Mouse (Mus musculus): ENCODE measurements around the gene Adcy6.

Adcy6 gene

DNA sequence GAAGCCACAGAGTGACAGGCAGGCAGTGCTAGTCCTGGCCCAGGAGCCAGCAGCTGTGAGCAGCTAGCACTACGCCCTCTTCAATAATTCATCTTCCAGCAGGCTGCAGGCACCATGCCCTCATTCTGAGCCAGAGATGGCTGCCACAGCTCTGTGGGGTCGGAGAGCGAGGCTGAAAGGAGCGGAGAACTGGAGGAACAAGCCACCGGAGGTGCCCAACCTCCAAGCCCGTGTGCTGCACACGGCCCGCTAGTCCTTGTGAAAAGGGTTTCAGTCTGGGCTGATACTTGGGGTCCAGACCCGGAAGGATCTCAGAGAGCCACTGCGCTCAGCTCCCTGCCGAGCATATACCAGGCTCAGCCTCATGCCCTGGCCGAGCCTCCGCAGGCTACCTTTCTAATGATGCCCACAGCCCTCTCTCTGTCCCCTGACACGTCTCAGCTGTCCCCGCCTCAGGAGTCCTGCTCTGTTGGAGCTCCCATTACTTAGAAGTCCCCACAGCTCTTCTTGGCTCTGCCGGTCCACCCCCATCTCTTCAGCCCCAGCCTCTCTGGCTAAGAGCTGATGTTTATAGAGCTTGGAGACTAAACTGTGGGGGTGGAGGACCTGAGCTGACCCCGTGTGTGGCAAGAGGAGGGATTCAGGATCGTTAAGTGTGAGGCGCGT, 18.8 kb upstream of the Adcy6 start:
- DNase-seq, result no peak

GRCm38 (mm10) chr15:98626487-98627212, 16.8 kb upstream of the Adcy6 start:
- DNase-seq, result peak in 1 of 2 experiments; percentile 34

DNA sequence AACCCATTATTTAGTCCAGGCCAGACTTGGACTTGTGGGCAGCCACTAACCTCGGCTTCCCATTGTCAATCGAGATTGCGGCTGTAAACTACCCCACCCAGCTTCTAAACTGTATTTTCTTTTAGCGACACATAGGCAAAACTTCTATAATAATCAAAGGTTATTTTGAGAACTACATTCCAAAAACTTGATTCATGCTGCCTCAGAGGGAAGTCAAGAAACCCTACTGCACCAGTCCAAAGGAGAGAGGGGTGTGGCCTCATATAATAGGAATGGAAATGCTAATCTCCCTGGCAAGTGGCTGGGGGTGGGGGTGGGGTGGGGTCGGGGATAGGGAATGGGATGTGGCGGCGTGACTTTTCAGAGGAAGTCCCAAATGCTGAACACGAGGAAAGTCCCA, 16.2 kb upstream of the Adcy6 start:
- DNase-seq, result no peak

- DNase-seq, result no peak
These were observed 13.5 kb upstream of the Adcy6 start for GRCm38 (mm10) chr15:98623361-98623821.

DNA sequence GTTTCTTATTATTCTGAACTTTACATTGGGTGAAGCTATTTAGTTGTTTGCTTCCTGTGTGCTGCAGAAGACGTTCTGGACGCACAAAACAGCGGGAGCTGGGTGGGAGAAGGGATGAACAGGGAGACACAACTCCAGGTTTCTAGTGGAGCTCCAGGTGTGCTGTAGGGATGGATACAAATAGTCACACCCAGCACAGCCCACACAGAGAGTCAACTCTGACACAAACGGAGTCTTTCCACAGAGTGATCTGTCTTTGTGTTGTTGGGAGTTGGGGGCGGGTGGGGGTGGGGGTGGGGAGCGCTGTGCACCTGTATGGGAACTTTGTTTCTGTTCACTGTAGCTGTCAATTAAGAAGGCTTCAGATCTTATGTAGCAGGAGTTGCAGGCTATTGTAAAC, 12.8 kb upstream of the Adcy6 start:
- DNase-seq, result no peak

- DNase-seq, result peak in 1 of 2 experiments; percentile 54
These were observed 12.3 kb upstream of the Adcy6 start for GRCm38 (mm10) chr15:98622199-98622598.

DNA sequence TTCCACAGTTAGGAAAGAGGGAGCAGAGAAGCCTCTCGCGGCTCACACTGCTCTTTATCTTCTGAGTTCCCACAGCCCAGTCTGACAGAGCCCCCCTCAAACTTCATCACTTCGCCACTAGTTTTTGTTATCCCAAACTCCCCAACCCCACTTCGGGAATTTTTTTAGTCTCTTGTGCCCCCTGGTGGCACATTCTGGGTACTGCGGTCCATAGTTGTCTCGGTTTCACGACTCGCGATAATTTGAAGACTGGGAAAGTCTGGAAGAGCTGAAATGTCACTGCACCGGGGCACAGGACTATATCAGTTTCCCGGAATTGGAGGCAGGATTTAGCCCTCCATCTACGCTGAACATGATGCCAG, 7.3 kb upstream of the Adcy6 start:
- DNase-seq, result peak; percentile 66 to 86

- peak in 1 of 2 experiments; percentile 59 for DNase-seq
These were observed 6.7 kb upstream of the Adcy6 start for GRCm38 (mm10) chr15:98616362-98617175.

GRCm38 (mm10) chr15:98615751-98616150, 5.9 kb upstream of the Adcy6 start:
- no peak for DNase-seq

GRCm38 (mm10) chr15:98614971-98615370, 5.1 kb upstream of the Adcy6 start:
- peak; percentile 49 to 64 for DNase-seq

DNA sequence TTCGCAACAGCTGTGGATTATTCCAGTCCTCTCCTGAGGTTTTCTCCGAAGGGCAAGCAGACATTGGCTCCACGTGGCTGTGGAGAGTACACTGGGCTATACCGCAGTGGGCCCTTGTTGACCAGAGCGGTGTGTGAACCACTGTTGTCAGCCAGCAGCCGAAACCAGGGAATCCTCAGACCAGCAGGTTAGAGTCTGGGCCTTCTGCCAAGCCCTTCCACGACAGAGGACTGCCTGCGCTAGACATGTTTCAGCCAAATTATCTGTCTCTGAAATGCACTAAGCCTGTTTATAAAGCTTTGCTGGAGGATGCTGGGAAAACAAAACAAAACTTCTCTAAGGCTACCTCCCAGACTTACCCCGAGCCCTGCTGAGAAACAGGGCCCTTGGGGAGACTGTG, 4.7 kb upstream of the Adcy6 start:
- peak; percentile 69 to 75 for DNase-seq

DNA sequence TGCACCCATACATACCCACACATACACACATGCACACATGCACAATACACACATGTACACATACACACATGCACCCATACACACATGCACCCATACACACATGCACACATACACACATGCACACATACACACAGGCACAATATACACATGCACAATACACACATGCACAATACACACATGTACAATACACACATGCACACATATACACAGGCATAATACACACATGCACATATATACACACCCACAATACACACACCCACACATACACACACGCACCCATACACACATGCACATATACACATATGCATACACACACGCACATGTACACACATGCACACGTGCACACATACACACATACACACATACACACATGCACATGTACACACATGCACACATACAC, 2.4 kb upstream of the Adcy6 start:
- no peak for DNase-seq

DNA sequence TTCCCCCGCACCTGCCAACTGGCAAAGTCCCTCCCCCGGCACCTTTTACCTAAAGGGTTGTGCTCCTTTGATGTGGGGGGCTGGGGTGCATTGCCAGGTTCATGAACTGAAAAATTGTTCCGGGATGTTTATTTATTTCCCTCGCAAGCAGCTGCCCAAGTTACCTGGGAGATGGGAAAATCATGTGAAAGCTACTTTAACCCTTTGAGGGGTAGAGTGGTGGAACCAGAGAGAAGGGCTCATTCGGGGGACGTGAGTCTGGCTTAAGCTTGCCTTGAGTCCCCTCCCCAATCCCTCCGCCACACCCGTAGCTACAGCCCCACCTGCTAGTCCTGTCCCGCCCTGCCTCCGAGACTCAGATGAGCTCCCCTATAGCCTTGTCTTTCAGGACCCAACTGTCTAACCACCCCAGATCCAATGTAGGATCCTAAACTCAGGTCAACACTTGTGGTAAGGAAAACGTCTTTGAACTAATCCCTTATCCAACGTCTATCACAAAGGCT, 306 bp upstream of the Adcy6 start:
- DNase-seq, result no peak

GRCm38 (mm10) chr15:98608784-98609250, 1.1 kb downstream of the Adcy6 start:
- DNase-seq, result no peak

GRCm38 (mm10) chr15:98608058-98608783, 1.7 kb downstream of the Adcy6 start:
- DNase-seq, result no peak

GRCm38 (mm10) chr15:98607557-98607956, 2.3 kb downstream of the Adcy6 start:
- DNase-seq, result peak; percentile 68 to 69

DNA sequence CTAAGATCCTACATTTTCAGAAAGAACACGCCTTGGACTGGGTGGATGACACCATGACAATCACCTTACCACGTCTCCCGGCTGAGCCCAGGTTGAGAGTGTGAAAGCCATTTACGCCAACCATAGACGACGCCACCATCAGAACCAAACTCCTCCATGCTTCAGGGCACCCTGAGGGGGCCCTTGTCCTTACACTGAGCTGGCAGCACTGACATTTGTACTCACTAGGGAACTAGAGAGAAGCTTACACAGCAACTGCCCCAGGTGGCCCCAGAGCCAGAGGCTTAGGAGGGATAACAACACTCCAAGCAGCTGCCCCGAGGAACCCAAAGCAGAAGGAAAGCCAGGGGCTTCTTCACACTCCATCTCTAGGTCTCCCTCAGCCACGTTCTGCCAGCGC, 3.1 kb downstream of the Adcy6 start:
- no peak for DNase-seq

GRCm38 (mm10) chr15:98606051-98606536, 3.8 kb downstream of the Adcy6 start:
- no peak for DNase-seq

DNA sequence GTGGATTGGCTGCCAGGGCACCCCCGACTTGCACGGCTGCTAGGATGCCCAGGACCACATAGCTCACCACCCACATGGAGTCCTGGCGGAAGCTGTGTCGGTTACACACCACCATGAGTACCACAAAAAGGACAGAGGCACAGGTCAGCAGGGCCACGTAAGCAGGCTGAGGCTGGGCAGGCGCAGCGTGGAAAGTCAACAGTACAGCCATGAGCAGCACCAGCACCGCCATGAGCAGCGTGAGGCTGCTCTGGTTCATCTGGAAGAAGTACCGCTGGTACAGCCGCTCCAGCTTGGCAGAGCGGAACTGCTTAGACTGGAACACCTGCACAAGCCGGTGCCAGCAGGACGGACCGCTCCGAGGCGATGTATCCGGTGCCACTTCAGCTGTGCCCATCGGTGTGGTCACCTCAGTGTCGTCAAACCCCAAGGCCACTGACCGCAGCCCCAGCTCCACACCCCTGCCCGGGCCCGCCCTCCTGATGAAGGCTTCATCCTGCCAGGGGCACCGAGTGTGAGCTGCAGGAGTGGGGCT, 5.8 kb downstream of the Adcy6 start:
- no peak for DNase-seq

DNA sequence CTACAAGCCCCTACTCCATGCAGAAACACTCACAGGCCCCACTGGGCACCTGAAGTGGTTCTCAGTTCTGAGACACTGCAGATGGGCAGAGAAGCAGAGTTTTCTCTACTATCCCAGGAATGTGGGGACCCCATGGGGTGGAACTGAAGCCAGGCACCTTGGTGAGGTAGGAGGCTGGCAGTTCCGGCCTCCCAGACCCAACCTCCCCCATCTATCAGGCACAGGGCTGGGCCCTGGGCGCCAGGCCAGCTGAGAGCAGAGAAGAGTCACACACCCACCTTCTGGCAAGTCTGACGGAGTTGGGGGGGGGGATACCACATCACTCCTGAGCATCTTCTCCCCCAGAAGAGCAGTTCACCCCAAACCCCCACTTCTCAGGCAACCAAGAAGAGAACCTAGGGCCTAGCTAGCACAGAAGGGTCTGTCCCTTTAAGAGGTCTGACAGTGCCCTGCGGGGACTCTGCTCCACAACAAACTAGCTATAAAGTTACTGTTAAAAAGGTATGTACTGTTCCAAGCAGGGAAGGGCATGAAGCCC, 6.9 kb downstream of the Adcy6 start:
- DNase-seq, result no peak

- no peak for DNase-seq
These were observed 7.5 kb downstream of the Adcy6 start for GRCm38 (mm10) chr15:98602191-98602881.
